Mouse (Mus musculus) ES-Bruce4 (cell line): ENCODE results near the gene Ubap2. TPM values are rescaled to one million over a fixed set of nuclear protein-coding genes. Genes with fewer than 3 reads are reported as not detected.
A peak's percentile ranks its signal among the peaks of the same experiment; 100 is the strongest.

ENCODE experiments used
- H3K27ac ChIP-seq: 2 replicates; pipeline ENCODE4 v1.5.1; 2012; ENCODE audit warnings: low read length, inconsistent platforms; ENCODE audit not compliant: insufficient read depth
- H3K27me3 ChIP-seq: 2 replicates; pipeline ENCODE4 v1.6.1; 2012; ENCODE audit warnings: mild to moderate bottlenecking, low read length, inconsistent platforms; ENCODE audit not compliant: control insufficient read depth, poor library complexity, insufficient read depth, severe bottlenecking
- H3K36me3 ChIP-seq: 2 replicates; pipeline ENCODE4 v1.6.1; 2012; ENCODE audit warnings: inconsistent platforms, mild to moderate bottlenecking, low read length, moderate library complexity; ENCODE audit not compliant: control insufficient read depth, poor library complexity, insufficient read depth, severe bottlenecking
- H3K4me1 ChIP-seq: one replicate; pipeline ENCODE4 v1.8.1; 2011; ENCODE audit warnings: low read length; ENCODE audit not compliant: control insufficient read depth, insufficient read depth
- H3K4me3 ChIP-seq: 2 replicates; pipeline ENCODE4 v1.5.1; 2011; ENCODE audit warnings: low read depth, mild to moderate bottlenecking, low read length
- H3K9ac ChIP-seq: 2 replicates; pipeline ENCODE4 v1.6.1; 2012; ENCODE audit warnings: low read depth, mild to moderate bottlenecking, inconsistent platforms; ENCODE audit not compliant: poor library complexity, severe bottlenecking
- H3K9me3 ChIP-seq: replicated peaks from 2 replicates; pipeline ENCODE4 v1.6.1; 2012; ENCODE audit warnings: mild to moderate bottlenecking, low read length, inconsistent platforms; ENCODE audit not compliant: control insufficient read depth, poor library complexity, insufficient read depth, severe bottlenecking
- CTCF ChIP-seq: IDR thresholded peaks from one replicate; pipeline ENCODE4 v1.8.1; 2011; ENCODE audit warnings: low read depth, low read length
- EP300 ChIP-seq: IDR thresholded peaks from 2 replicates; pipeline ENCODE4 v1.6.1; 2011; ENCODE audit warnings: low read depth, low read length; ENCODE audit not compliant: insufficient read depth
- POLR2A ChIP-seq: IDR thresholded peaks from one replicate; pipeline ENCODE4 v1.8.1; 2011; ENCODE audit warnings: low read length; ENCODE audit not compliant: insufficient read depth
- polyA plus RNA-seq: library from polyadenylated mRNA; stranded (reverse); fragments of >200 nt; gene quantifications from 2 replicates; pipeline ENCODE4 v1.2.4, GENCODE M21; 2011; ENCODE audit warnings: low read depth; ENCODE audit not compliant: missing spikeins, insufficient read depth, insufficient read length

The Ubap2 gene
- polyA plus RNA-seq, 1 experiment: 144 TPM

DNA sequence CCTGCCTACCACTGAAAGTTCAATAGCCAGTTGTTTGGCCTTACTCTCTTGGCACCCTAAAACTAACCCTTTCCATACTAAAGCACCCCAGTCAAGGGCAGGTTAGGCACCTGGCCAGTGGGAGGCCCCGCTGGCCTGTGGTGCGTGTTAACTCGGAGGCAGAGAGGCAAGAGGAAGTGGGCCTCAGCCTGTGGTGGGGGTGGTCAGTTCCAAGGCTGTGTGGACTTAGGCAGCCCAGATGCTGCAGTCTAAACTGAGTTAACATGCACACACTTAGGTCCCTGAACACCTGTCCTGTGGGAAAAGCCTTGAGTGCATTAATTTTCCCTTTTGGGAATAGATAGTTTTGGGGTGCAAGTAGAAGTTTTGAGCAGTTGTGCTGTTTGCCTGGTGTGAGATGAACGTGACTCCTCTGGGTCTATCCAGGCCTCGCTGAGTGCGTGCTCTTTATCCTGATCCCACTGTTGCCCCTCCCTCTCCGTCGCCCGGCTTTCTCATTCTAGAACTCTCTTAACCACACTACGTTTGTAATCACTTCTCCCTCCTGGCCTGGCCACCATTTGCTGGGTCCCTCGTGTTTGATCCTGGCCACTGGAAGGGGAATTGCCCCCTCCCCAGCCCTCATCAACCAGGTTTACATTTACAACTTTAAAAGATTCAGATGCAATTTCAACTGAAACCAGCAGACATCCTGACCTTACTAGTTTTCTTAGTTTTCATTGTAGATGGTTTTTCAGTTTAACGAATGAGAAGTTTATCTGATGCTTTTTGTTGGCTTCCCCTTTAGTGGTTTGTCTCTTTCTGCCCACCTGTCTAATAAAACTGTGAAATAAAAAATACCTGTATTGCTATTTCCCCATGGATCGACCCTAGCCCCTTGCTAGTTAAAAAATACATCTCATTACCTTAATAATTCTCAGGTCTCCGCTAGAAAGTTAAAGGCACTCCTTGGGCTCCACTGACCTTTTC lies 82.1 kb downstream of the Ubap2 start:
- no peak overlapping the region for H3K9ac ChIP-seq
- H3K27ac ChIP-seq: peak overlapping the region; percentile 45
- H3K9me3 ChIP-seq: no peaks in the 10 kb centered on the region
- H3K27me3 ChIP-seq: no peaks in the 10 kb centered on the region
- no peaks in the 10 kb centered on the region for H3K4me1 ChIP-seq
- H3K4me3 ChIP-seq: no peak overlapping the region
- H3K36me3 ChIP-seq: peaks cover 50% of the 10 kb centered on the region
- TF ChIP-seq CTCF: no peak
- TF ChIP-seq EP300: no peak
- no peak for TF ChIP-seq POLR2A

DNA sequence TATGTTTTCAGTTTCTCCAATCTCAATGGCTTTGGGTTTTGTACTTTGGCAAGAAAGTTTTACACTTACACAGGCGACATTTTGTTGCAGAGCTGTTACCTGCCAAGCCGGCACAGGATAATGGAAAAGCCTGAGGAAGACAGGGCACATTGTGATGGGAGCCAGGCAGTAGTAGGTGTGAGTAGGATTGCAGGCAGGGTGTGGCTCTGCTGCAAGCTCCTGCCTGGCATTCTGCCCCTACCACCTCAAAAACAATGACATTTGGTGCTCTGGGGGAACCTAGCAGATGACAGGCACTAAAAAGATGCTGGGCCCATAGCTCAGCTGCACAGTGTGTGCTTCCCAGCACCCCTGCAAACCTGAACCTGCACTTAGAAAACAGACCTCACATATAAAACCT lies 85.1 kb downstream of the Ubap2 start:
- Histone ChIP-seq H3K9me3 (no peaks in the 10 kb centered on the region), H3K4me1 (no peaks in the 10 kb centered on the region), H3K9ac (no peak overlapping the region), H3K4me3 (no peak overlapping the region), H3K36me3 (peaks cover 27% of the 10 kb centered on the region), H3K27ac (no peak overlapping the region; the same call in 1 of the 2 replicates), H3K27me3 (no peaks in the 10 kb centered on the region)
- TF ChIP-seq EP300 (no peak), CTCF (no peak), POLR2A (no peak)

DNA sequence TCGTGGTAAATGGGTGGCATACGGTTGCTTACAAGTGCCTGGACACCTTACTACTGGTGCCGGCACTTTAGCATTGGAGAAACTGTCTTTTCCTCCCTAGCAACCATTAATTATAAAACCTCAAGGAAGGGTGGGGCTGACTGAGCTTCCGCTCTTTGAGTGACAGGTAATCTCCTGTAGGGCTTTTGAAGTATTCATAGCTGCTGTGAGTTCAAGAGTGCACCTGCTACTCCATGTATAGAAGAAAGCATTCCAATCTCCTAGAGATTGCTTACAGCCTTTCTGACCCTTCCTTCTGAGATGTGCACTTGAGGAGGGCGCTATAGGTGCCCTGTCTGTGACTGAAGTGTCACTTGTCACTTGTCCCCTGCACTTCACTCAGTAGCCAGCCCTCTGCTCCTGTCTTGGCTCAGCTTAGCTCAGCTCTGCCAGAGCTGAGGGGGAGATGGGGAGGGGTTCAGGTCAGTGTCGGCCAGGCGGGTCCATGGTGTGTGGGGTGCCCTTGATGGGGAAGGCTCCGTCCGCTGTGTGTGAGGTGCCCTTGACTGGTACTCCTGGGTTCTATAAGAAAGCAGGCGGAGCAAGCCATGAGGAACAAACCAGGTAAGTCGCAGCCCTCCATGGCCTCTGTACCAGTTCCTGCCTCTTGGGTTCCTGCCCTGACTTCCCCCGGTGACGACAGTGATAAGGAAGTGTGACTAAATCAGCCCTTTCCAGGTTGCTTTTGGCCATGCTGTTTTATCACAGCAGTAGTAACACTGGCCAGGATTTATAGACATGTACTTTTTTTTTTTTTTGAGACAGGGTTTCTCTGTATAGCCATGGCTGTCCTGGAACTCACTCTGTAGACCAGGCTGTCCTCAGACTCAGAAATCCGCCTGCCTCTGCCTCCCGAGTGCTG lies 94.9 kb downstream of the Ubap2 start:
- Histone ChIP-seq H3K27ac (no peak overlapping the region), H3K36me3 (0 out of 2 replicates have a peak, but pooled peaks cover 2% of the 10 kb centered on the region), H3K9ac (no peak overlapping the region), H3K4me3 (no peak overlapping the region), H3K9me3 (no peaks in the 10 kb centered on the region), H3K4me1 (no peaks in the 10 kb centered on the region), H3K27me3 (no peaks in the 10 kb centered on the region)
- TF ChIP-seq EP300 (no peak), CTCF (no peak), POLR2A (no peak)

DNA sequence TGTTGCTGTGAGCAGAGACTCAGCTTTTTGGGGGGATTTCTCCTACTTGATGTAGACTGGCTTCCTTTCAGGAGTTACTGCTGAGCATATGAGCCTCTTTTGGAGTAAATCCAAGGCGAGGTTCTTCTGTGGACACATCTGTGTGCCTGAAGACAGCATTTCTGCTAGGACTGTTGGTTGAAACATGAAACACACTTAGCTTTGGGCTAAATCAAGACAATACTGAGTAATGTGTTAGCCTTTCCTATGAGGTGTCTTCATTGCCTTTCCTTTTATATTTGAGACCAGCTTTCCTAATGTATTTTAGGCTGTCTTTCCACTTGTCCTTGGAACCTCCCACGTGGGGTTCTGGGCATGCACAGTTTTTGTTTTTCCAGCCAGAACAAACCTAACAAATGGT lies 100.3 kb downstream of the Ubap2 start:
- Histone ChIP-seq H3K4me1 (no peaks in the 10 kb centered on the region), H3K27ac (no peak overlapping the region; the same call in 1 of the 2 replicates), H3K9ac (no peak overlapping the region), H3K36me3 (peaks cover 6% of the 10 kb centered on the region; the same call in 1 of the 2 replicates), H3K9me3 (no peaks in the 10 kb centered on the region), H3K27me3 (no peaks in the 10 kb centered on the region), H3K4me3 (no peak overlapping the region)
- no peak for TF ChIP-seq EP300
- TF ChIP-seq CTCF: no peak
- TF ChIP-seq POLR2A: no peak

DNA sequence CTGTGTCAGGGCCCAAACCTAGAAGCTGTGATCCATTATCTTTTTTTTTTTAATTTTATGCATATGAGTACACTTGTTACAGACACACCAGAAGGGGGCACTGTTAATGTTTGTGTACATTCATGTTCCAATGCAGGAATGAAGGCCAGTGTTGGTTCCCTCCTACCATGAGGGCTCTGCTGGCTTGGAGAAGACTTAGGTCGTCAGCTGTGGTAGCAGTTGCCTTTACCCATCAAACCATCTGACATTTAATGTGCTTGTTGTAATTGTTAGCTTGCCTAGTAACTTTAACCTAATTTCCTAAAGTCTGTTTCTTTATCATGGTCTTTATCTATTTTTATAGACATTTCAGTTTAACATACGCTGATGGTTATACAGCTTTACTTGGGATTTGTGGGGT lies 104.0 kb downstream of the Ubap2 start:
- TF ChIP-seq CTCF: no peak
- TF ChIP-seq POLR2A: no peak
- no peak for TF ChIP-seq EP300
- H3K9ac ChIP-seq: no peak overlapping the region
- peaks cover 6% of the 10 kb centered on the region; the same call in 1 of the 2 replicates for H3K36me3 ChIP-seq
- no peaks in the 10 kb centered on the region for H3K9me3 ChIP-seq
- H3K4me1 ChIP-seq: peaks cover 1% of the 10 kb centered on the region
- no peaks in the 10 kb centered on the region for H3K27me3 ChIP-seq
- H3K4me3 ChIP-seq: no peak overlapping the region
- no peak overlapping the region for H3K27ac ChIP-seq
